Mouse (Mus musculus) kidney, adult 2 months (tissue): Measurements from ENCODE around the gene Tas1r2.

Source experiments
- CTCF ChIP-seq: fragments of 200-500 bp; conservative IDR thresholded peaks from 2 replicates; pipeline ENCODE4 v1.5.1; 2011; ENCODE audit warnings: low read depth, mild to moderate bottlenecking, control low read depth, low read length, moderate library complexity, mixed read lengths; ENCODE audit not compliant: insufficient read depth, insufficient read length
- POLR2A ChIP-seq: fragments of 200-500 bp; IDR thresholded peaks from one replicate; pipeline ENCODE4 v1.6.1; 2011; ENCODE audit warnings: low read depth, low read length, control low read depth

- TF ChIP-seq CTCF (no peak), POLR2A (no peak)
Measured at GRCm38 (mm10) chr4:139623434-139624115, 29.8 kb upstream of the Tas1r2 start.
